Mouse (Mus musculus): ENCODE data around the gene Peg10. TPM values are rescaled to one million over a fixed set of nuclear protein-coding genes. Genes with fewer than 3 reads are reported as not detected.
A peak's percentile ranks its signal among the peaks of the same experiment; 100 is the strongest.

Gene Peg10
- polyA plus RNA-seq, 1 experiment from 2014 or later = 7.0 TPM

DNA sequence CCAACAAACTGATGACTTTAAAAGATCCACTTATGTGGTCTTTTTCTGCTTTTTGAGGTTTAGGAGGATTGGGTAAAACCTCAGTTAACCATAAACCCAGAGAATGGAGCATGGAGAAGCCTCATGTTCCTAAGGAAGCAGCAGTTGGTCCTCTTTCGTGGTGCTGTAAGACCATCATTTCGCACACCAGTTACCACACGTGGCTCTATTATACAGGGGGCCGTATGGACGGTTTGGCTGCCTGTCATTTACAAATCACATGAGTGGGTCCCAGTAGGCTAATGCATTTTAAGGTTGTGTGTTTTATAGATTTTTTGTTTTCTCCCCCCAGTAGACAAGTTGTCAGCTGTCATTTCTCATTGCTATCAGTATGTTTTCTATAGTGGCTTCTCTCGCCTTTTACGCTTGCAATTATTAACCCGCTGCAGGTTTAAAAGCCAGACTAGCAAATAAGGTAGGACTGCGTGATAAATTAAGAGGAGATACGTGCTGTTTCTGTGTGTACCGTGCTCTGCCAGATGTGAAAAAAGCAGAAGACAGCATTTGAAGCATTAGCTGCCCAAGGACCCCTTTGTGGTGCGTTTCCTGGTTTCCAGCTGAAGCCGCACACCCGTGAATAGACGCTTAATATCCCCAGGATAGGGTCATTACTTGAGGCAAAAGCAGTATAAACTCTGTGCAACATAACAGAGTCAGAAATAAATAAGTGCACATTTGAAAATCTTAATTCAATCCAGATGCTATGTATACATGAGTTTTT lies 22.9 kb upstream of the Peg10 start:
- WGBS = 25% methylated on average over 15 of the region's 15 CpGs
- Histone ChIP-seq H3K9ac (replicated peaks; ENCODE audit: low read depth, low read length) (no peak overlapping the region), H3K27me3 (ENCODE audit: control insufficient read depth, insufficient read depth, low read length) (no peaks in the 10 kb centered on the region), H3K36me3 (ENCODE audit: control insufficient read depth, insufficient read depth, low read length) (no peaks in the 10 kb centered on the region), H3K4me3 (ENCODE audit: low read depth, low read length) (no peak overlapping the region), H3K4me1 (ENCODE audit: control insufficient read depth, insufficient read depth, low read length) (peaks cover 23% of the 10 kb centered on the region), H3K27ac (ENCODE audit: low read depth, low read length) (no peak overlapping the region), H3K4me2 (ENCODE audit: low read depth, low read length) (0 out of 2 replicates have a peak overlapping the region, but pooled peaks have one; percentile 26), H3K9me3 (ENCODE audit: control insufficient read depth, low read length) (no peaks in the 10 kb centered on the region)
- ATAC-seq (ENCODE audit: low read depth) = peak; percentile 81

DNA sequence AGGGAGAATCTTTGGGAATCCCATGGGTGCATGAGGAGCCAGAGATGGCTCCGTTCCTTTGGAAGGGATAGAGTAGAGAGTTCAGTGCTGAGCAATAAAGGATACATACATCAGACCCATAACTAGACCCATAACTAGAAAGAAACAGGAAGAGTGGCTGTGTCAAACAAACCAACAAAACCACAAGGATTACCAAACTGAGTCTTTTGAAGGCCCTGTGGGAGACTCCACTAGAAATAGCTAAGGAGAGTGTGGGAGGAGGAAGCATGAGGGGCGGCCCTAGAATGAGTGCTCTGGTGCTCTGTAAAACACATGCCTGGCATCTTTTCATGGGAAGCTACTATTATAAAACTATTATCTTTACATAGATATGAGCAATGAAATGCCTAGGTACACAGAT lies 18.8 kb upstream of the Peg10 start:
- Histone ChIP-seq H3K27me3 (ENCODE audit: control insufficient read depth, insufficient read depth, low read length) (no peaks in the 10 kb centered on the region), H3K4me1 (ENCODE audit: control insufficient read depth, insufficient read depth, low read length) (peaks cover 15% of the 10 kb centered on the region), H3K9me3 (ENCODE audit: control insufficient read depth, low read length) (no peaks in the 10 kb centered on the region), H3K4me2 (ENCODE audit: low read depth, low read length) (no peak overlapping the region), H3K36me3 (ENCODE audit: control insufficient read depth, insufficient read depth, low read length) (no peaks in the 10 kb centered on the region), H3K9ac (replicated peaks; ENCODE audit: low read depth, low read length) (no peak overlapping the region), H3K27ac (ENCODE audit: low read depth, low read length) (no peak overlapping the region), H3K4me3 (ENCODE audit: low read depth, low read length) (no peak overlapping the region)
- no peak for ATAC-seq (ENCODE audit: low read depth)
- WGBS = 88% methylated on average over 2 of the region's 2 CpGs

DNA sequence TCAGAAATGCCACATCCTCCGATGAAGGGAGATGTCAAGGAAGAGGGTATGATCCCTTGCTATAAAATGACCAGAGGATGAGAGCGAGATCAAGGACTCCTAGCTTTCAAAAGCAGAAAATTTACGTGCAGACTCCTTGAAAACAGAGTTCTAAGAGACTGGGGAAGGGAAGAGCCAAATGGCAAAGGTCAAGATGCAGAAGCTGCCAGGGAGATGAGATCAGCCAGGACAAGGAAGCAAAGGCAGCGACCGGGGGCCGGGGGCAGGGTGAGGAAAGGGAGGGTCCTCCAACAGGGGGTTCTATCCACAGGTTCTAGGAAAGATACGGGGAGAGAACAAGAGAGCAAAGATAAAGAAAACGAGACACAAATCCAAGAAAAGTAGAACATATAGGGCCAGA lies 15.4 kb upstream of the Peg10 start:
- H3K4me1 ChIP-seq (ENCODE audit: control insufficient read depth, insufficient read depth, low read length) = 0 out of 2 replicates have a peak, but pooled peaks cover 3% of the 10 kb centered on the region
- H3K9me3 ChIP-seq (ENCODE audit: control insufficient read depth, low read length) = no peaks in the 10 kb centered on the region
- 71% methylated on average over 8 of the region's 8 CpGs for WGBS
- no peaks in the 10 kb centered on the region for H3K36me3 ChIP-seq (ENCODE audit: control insufficient read depth, insufficient read depth, low read length)
- H3K27ac ChIP-seq (ENCODE audit: low read depth, low read length) = no peak overlapping the region
- H3K27me3 ChIP-seq (ENCODE audit: control insufficient read depth, insufficient read depth, low read length) = no peaks in the 10 kb centered on the region
- H3K4me2 ChIP-seq (ENCODE audit: low read depth, low read length) = no peak overlapping the region
- no peak overlapping the region for H3K4me3 ChIP-seq (ENCODE audit: low read depth, low read length)
- ATAC-seq (ENCODE audit: low read depth) = no peak
- no peak overlapping the region for H3K9ac ChIP-seq (replicated peaks; ENCODE audit: low read depth, low read length)

DNA sequence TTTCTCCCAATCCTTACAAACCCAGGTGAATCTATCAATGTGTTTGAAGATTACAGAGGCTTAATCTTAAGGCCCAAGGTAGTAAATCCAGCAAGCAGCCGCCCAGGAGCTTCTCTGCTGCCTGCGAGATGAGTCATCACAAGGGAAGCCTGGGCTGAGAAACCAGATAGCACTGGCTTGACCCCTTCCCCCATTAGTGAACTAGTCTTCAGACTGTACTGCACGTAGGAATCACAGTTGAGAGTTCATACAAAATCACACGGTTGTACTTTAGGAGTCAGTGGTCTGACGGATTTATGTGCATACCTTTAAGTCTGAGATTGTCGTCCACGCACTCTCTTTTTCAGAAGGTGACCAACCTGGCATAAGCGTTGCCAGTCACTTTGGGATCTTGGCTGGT lies 13.9 kb upstream of the Peg10 start:
- Histone ChIP-seq H3K4me3 (ENCODE audit: low read depth, low read length) (no peak overlapping the region), H3K4me1 (ENCODE audit: control insufficient read depth, insufficient read depth, low read length) (peaks cover 6% of the 10 kb centered on the region; the same call in 1 of the 2 replicates), H3K36me3 (ENCODE audit: control insufficient read depth, insufficient read depth, low read length) (no peaks in the 10 kb centered on the region), H3K9me3 (ENCODE audit: control insufficient read depth, low read length) (no peaks in the 10 kb centered on the region), H3K27ac (ENCODE audit: low read depth, low read length) (no peak overlapping the region), H3K4me2 (ENCODE audit: low read depth, low read length) (no peak overlapping the region), H3K27me3 (ENCODE audit: control insufficient read depth, insufficient read depth, low read length) (no peaks in the 10 kb centered on the region), H3K9ac (replicated peaks; ENCODE audit: low read depth, low read length) (no peak overlapping the region)
- peak; percentile 36; the same call in 1 of the 2 replicates for ATAC-seq (ENCODE audit: low read depth)
- WGBS = 75% methylated on average over 8 of the region's 8 CpGs

DNA sequence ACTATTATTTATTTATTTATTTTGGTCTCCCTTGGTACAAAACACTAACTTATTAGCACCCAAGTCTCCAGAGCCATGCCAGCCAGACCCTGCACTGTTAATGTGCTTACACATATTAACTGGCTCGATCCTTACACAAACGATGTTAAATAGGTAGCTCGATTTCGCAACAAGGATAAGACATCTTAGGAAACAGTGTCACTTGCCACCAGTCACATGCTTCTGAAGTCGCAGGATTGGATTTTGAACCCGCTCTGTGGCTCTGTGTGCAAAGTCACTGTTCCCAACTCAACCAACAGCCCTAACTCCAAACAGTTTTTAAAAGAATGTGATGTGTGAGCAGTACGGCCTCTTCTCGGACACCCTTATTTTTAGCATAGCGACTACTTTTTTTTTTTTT lies 10.7 kb upstream of the Peg10 start:
- no peaks in the 10 kb centered on the region for H3K27me3 ChIP-seq (ENCODE audit: control insufficient read depth, insufficient read depth, low read length)
- H3K4me2 ChIP-seq (ENCODE audit: low read depth, low read length) = no peak overlapping the region
- WGBS = 89% methylated on average over 9 of the region's 9 CpGs
- no peak overlapping the region for H3K27ac ChIP-seq (ENCODE audit: low read depth, low read length)
- H3K4me3 ChIP-seq (ENCODE audit: low read depth, low read length) = no peak overlapping the region
- H3K9ac ChIP-seq (replicated peaks; ENCODE audit: low read depth, low read length) = no peak overlapping the region
- H3K9me3 ChIP-seq (ENCODE audit: control insufficient read depth, low read length) = no peaks in the 10 kb centered on the region
- H3K4me1 ChIP-seq (ENCODE audit: control insufficient read depth, insufficient read depth, low read length) = peaks cover 25% of the 10 kb centered on the region; the same call in 1 of the 2 replicates
- H3K36me3 ChIP-seq (ENCODE audit: control insufficient read depth, insufficient read depth, low read length) = no peaks in the 10 kb centered on the region
- no peak for ATAC-seq (ENCODE audit: low read depth)

DNA sequence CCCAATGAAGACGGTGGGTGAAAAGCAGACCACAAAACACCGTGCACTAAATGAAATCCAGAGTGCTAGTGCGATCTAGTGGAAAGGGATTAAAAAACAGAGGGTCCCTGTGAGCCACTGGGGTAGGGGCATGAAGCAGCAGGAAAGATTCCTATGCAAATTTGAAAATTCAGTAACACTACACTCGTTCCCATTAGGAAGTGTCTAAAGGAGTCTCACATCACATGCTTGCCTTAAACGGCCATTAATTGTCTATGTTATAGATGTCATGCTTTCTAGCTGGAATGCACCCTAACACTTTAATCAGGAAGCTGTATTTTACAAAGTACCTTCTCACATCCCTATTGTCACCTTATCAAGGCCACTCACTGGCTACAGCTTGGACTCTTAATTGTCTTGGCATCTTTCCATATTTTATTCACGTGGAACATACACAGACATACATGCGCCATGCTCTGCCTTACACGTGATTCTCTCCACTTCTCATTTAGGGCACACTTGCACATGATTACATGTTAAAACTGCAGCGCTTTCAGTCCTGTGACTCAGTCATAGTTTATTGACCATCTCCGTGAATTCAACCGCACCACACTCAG lies 9.0 kb upstream of the Peg10 start:
- peaks cover 23% of the 10 kb centered on the region; the same call in 1 of the 2 replicates for H3K4me1 ChIP-seq (ENCODE audit: control insufficient read depth, insufficient read depth, low read length)
- no peaks in the 10 kb centered on the region for H3K27me3 ChIP-seq (ENCODE audit: control insufficient read depth, insufficient read depth, low read length)
- no peaks in the 10 kb centered on the region for H3K36me3 ChIP-seq (ENCODE audit: control insufficient read depth, insufficient read depth, low read length)
- H3K27ac ChIP-seq (ENCODE audit: low read depth, low read length) = no peak overlapping the region
- ATAC-seq (ENCODE audit: low read depth) = peak; percentile 36; the same call in 1 of the 2 replicates
- no peak overlapping the region for H3K9ac ChIP-seq (replicated peaks; ENCODE audit: low read depth, low read length)
- WGBS = 19% methylated on average over 11 of the region's 11 CpGs
- no peak overlapping the region for H3K4me2 ChIP-seq (ENCODE audit: low read depth, low read length)
- no peak overlapping the region for H3K4me3 ChIP-seq (ENCODE audit: low read depth, low read length)
- H3K9me3 ChIP-seq (ENCODE audit: control insufficient read depth, low read length) = no peaks in the 10 kb centered on the region

DNA sequence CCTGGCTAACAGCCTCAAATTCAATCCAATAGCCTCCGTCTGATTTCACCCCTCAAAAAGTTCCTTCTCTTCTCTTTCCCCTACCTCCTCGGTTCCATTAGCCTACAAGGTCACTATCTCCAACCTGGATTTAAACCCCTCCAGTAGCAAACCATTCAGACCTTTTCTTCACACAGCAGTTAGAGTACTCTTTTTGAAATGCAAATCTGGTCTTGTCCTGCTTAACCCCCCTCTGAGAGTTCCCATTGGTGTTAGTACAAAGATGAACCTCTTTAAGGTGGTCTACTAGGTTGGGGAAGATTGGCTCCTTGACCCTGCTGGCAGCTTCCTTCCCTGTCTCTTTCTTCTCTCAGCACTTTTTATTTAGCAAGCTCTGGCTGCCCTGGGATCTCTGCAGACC lies 8.4 kb upstream of the Peg10 start:
- Histone ChIP-seq H3K27me3 (ENCODE audit: control insufficient read depth, insufficient read depth, low read length) (no peaks in the 10 kb centered on the region), H3K27ac (ENCODE audit: low read depth, low read length) (no peak overlapping the region), H3K4me1 (ENCODE audit: control insufficient read depth, insufficient read depth, low read length) (peaks cover 23% of the 10 kb centered on the region; the same call in 1 of the 2 replicates), H3K4me2 (ENCODE audit: low read depth, low read length) (no peak overlapping the region), H3K9me3 (ENCODE audit: control insufficient read depth, low read length) (no peaks in the 10 kb centered on the region), H3K9ac (replicated peaks; ENCODE audit: low read depth, low read length) (no peak overlapping the region), H3K4me3 (ENCODE audit: low read depth, low read length) (no peak overlapping the region), H3K36me3 (ENCODE audit: control insufficient read depth, insufficient read depth, low read length) (no peaks in the 10 kb centered on the region)
- WGBS = 14% methylated on average over 2 of the region's 2 CpGs
- no peak for ATAC-seq (ENCODE audit: low read depth)

DNA sequence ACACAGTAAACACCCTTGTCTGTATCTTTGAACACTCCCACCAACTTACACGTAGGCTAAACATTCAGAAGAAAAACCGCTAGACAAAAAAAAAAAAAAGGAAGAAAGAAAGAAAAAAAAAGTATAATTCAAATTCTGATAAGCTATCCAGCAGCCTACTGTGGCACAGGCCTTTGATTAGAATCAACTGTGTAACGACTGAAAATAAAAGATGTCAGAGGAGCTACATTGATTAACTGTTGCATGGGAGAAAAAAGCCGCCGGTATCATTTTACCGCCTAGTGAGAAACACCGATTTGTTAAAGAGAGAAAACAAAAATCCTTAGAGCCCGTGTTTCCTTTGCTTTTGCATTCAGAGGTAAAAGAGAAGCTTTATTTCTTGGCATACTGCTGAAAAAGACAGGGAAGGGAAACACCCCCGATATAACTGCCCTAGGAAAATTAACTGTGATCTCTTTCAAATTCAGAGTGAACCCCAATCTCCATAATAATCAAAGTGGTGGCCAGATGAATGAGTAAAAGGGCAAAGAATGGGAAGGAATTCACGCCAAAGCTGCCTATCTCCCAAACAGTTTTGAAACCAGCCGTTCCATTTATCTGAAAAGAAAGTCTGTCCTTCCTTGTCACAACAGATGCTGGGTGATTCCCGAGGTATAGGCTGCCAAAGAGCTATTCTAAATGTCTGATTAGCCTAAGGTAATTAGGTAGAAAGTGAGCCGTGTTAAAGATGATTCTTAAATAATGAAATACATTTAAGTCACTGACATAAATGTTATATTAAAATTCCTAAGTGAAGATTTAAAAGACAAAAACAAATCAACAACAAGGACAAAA lies 7.4 kb upstream of the Peg10 start:
- no peak for ATAC-seq (ENCODE audit: low read depth)
- no peaks in the 10 kb centered on the region for H3K27me3 ChIP-seq (ENCODE audit: control insufficient read depth, insufficient read depth, low read length)
- H3K36me3 ChIP-seq (ENCODE audit: control insufficient read depth, insufficient read depth, low read length) = no peaks in the 10 kb centered on the region
- 5% methylated on average over 13 of the region's 13 CpGs for WGBS
- no peak overlapping the region for H3K27ac ChIP-seq (ENCODE audit: low read depth, low read length)
- H3K9ac ChIP-seq (replicated peaks; ENCODE audit: low read depth, low read length) = no peak overlapping the region
- no peaks in the 10 kb centered on the region for H3K9me3 ChIP-seq (ENCODE audit: control insufficient read depth, low read length)
- no peak overlapping the region for H3K4me3 ChIP-seq (ENCODE audit: low read depth, low read length)
- peak overlapping the region; percentile 19; the same call in 1 of the 2 replicates for H3K4me2 ChIP-seq (ENCODE audit: low read depth, low read length)
- peaks cover 23% of the 10 kb centered on the region; the same call in 1 of the 2 replicates for H3K4me1 ChIP-seq (ENCODE audit: control insufficient read depth, insufficient read depth, low read length)

Data from neural tube, embryonic 14.5 days (tissue).